Mouse (Mus musculus): ENCODE data around the gene Vmn2r92.
"Not testable (repeated sequence)": the region's sequence is repeated elsewhere in the genome, so short reads cannot be mapped to it uniquely, and the experiment has no call there.

Gene Vmn2r92

DNA sequence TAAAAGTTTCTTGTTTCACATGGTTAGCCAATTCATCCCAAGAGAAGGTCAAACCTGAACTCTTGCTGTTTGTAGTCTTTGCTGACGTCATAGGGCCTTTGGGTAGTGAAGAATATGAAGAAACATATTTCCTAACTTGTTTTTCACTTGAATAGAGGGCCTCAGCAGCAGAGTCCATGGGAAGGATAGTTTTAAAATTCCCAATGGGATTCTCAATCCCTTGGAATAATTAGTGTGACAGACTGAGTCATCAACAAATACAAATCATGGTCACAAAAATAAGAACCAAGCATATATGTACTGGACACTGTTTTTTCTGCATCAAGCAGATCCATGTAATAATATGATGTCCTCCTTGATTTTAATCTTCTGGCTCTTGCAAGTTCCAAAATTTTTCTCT lies at the start of gene Vmn2r92:
Gene Vmn2r92, plus strand, starts transcription at position 301 of the 400 bp plus-strand sequence.
- DNase-seq (ENCODE audit: low read depth) = not testable (repeated sequence)

DNA sequence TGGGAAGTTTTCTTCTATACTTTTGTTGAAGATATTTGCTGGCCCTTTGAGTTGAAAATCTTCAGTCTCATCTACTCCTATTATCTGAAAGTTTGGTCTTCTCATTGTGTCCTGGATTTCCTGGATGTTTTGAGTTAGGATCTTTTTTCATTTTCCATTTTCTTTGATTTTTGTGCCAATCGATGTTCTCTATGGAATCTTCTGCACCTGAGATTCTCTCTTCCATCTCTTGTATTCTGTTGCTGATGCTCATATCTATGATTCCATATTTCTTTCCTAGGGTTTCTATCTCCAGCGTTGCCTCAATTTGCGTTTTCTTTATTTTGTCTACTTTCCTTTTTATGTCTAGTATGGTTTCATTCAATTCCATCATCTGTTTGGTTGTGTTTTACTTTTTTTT lies 49.4 kb upstream of the Vmn2r92 start:
- DNase-seq (ENCODE audit: low read depth) = not testable (repeated sequence)

DNA sequence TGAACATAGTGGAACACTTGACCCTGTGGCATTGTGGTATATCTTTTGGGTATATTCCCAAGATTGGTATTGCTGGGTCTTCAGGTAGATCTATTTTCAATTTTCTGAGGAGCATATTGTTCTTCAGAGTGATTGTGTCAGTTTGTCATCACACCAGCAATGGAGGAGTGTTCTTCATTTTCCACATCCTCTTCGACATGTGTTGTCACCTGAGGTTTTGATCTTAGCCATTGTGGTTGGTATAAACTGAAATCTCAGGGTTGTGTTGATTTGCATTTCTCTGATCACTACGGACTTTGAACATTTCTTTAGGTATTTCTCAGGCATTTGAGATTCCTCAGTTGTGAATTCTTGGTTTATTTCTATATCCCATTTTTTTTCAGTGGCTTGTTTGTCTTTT lies 9.5 kb downstream of the Vmn2r92 start:
- DNase-seq (ENCODE audit: low read depth) = not testable (repeated sequence)

DNA sequence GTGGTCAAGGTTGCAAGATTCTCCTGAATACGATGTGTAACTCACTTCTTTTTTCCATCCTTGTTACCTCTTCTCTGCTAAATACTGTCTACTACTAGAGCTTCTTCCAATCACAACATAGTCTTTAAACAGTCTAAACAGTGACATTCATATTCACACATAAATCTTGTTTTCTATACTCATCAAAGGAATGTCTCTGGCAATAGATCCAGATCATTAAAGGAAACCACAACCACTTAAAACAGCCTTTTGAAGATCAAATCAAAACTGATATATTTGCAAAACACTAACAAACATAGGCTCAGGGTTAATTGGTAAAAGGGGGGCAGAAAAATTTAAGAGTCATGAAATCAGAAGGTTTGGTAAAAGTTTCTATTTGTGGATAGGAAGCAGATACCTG lies 38.0 kb downstream of the Vmn2r92 start:
- no peak for DNase-seq (ENCODE audit: low read depth)

DNA sequence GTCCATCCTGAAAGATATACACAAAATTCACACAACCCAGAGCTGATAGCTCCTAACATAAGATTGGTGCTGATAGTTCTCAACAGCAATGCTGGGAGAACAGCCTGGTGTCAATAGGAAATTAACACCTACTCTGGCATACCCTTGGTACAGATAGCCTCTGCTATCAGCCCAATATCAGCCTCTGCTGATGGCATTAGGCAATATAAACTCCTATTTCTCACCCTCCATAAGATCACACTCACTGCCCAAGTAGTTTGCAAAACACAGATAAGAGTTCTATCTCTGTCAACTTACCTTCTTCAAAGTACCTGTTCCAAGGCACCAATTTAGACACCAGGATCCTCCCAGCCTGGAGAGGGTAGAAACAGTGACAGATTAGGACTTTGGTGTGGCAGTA lies 69.6 kb downstream of the Vmn2r92 start:
- no peak for DNase-seq (ENCODE audit: low read depth)

DNA sequence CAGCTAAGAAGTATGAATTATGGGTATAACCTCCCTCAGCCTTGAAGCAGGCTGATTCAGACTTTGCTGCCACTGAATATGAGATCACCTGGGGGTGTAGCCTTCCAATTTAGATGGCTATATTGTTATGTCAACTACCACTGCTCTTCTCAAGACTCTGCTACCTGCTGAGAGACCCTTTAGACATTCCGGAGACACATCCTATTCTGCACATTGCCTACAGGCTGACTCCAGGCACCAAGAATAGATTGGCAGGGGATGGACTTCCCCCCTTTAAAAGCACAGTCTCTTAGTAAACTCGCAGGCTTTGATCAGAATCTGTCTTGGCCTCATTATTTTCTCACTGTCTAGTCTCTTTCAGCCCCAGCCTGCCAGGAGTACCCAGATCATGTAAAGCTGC lies 80.3 kb downstream of the Vmn2r92 start:
- no peak for DNase-seq (ENCODE audit: low read depth)

DNA sequence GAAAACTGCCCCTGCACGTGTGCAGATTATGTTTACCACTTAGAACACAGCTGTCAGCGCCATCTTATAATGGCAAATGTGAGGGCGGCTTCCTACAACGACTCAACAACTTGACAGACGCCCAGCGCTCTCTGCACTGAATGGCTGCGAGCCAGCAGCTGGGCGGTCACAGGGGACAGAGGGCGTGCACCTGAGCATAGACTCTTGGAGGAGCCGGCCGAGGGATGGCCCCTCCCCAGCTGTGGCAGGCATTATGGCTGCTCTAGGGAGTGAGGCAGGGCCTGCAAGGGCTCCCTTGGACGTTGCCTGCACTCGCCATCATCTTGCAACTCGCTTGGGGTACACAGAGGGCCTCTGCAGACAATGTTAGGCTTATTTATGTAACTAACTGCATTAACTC lies 85.2 kb downstream of the Vmn2r92 start:
- DNase-seq (ENCODE audit: low read depth) = no peak
